Mouse (Mus musculus) frontal cortex, postnatal 14 days (tissue): ENCODE results near the gene Lacc1.
A peak's percentile ranks its signal among the peaks of the same experiment; 100 is the strongest.
"Not testable (repeated sequence)": the region's sequence is repeated elsewhere in the genome, so short reads cannot be mapped to it uniquely, and the experiment has no call there.

Experiments used
- DNase-seq, 2 experiments: peaks; one replicate each; pipeline ENCODE4 v3.0.0; 2022; ENCODE audit warnings: low spot score in 2 of 2

The Lacc1 gene

GRCm38 (mm10) chr14:77036226-77037046 is at the start of gene Lacc1, which contains the start of gene Ccdc122:
TSS of gene Lacc1 (minus strand) at chr14:77036904.
TSS of gene Ccdc122 (plus strand) at chr14:77036772.
- DNase-seq, result peak; percentile 14 to 43

GRCm38 (mm10) chr14:77081248-77081647 is 44.5 kb upstream of the Lacc1 start:
- DNase-seq, result no peak

GRCm38 (mm10) chr14:77069361-77069760 is 32.7 kb upstream of the Lacc1 start:
- DNase-seq, result no peak

GRCm38 (mm10) chr14:77053288-77053687 is 16.6 kb upstream of the Lacc1 start:
- no peak for DNase-seq

GRCm38 (mm10) chr14:77037832-77038425 is 1.2 kb upstream of the Lacc1 start:
- DNase-seq, result no peak

- no peak for DNase-seq
Measured at GRCm38 (mm10) chr14:77037330-77037729, 626 bp upstream of the Lacc1 start.

- no peak for DNase-seq
Measured at GRCm38 (mm10) chr14:77034970-77035369, 1.7 kb downstream of the Lacc1 start.

GRCm38 (mm10) chr14:77034175-77034915 is 2.4 kb downstream of the Lacc1 start:
- DNase-seq, result no peak

GRCm38 (mm10) chr14:77033391-77033790 is 3.3 kb downstream of the Lacc1 start:
- DNase-seq, result no peak

GRCm38 (mm10) chr14:77032433-77032832 is 4.3 kb downstream of the Lacc1 start:
- DNase-seq, result no peak

GRCm38 (mm10) chr14:77030808-77031207 is 5.9 kb downstream of the Lacc1 start:
- no peak for DNase-seq

- no peak for DNase-seq
Measured at GRCm38 (mm10) chr14:77029319-77030054, 7.2 kb downstream of the Lacc1 start.

- no peak for DNase-seq
Measured at GRCm38 (mm10) chr14:77024499-77024898, 12.2 kb downstream of the Lacc1 start.

- DNase-seq, result no peak
Measured at GRCm38 (mm10) chr14:77017211-77017610, 19.5 kb downstream of the Lacc1 start.

- not testable (repeated sequence) for DNase-seq
Measured at GRCm38 (mm10) chr14:77016783-77017182, 19.9 kb downstream of the Lacc1 start.

GRCm38 (mm10) chr14:77011804-77012203 is 24.9 kb downstream of the Lacc1 start:
- peak; percentile 53 to 76 for DNase-seq

GRCm38 (mm10) chr14:77008238-77008637 is 28.5 kb downstream of the Lacc1 start:
- peak; percentile 41 to 51 for DNase-seq

- no peak for DNase-seq
Measured at GRCm38 (mm10) chr14:77005566-77005965, 31.1 kb downstream of the Lacc1 start.

GRCm38 (mm10) chr14:77004740-77005139 is 32.0 kb downstream of the Lacc1 start:
- no peak for DNase-seq

- not testable (repeated sequence) for DNase-seq
Measured at GRCm38 (mm10) chr14:76990351-76990750, 46.4 kb downstream of the Lacc1 start.

GRCm38 (mm10) chr14:76981781-76982180 is 54.9 kb downstream of the Lacc1 start:
- DNase-seq, result no peak

GRCm38 (mm10) chr14:76981176-76981575 is 55.5 kb downstream of the Lacc1 start:
- DNase-seq, result no peak
